Mouse (Mus musculus): ENCODE data around the gene Fpr1.

DNA sequence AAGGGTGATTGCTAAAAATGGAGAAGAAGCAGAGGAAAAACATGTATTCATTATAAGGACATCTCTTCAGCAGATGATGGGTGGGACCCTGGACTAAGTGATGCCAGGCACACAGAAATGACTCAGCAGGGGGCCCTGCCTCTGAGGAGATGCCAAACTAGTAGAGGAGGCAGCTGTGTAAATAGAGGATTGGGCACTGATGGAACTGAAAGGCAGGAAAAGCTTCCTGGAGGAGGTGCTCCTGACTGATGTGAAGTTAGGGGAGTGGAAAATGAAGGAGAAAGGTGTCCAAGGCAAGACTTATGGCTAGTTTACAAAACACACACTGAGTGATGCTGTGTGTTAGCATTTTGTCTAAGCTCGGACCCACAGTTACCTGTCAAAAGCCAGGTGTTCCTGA is 26.3 kb downstream of the Fpr1 start:
- no peak for TF ChIP-seq CTCF (IDR thresholded peaks at IDR 0.05)
- TF ChIP-seq EP300 (IDR thresholded peaks at IDR 0.05), result no peak
